Mouse (Mus musculus) gastrocnemius, adult 18-20 months (tissue): Measurements from ENCODE around the gene Ralgapb. TPM values are rescaled to one million over a fixed set of nuclear protein-coding genes. Genes with fewer than 3 reads are reported as not detected.

ENCODE experiments used
- DNase-seq: peaks from one replicate; pipeline ENCODE4 v3.0.0; 2021; ENCODE audit warnings: low spot score
- long read RNA-seq, 2 experiments: library from polyadenylated mRNA; stranded (forward); transcript quantifications; one replicate each; pipeline ENCODE4 v2.0.0; 2021
- total RNA-seq, 2 experiments: library from RNA; stranded (reverse); gene quantifications; 2 replicates each; pipeline ENCODE4 v1.2.3; 2021

Gene Ralgapb
- total RNA-seq: 10 to 100 TPM; 31.3 to 34.4 TPM
- long read RNA-seq, experiment 1, full-length matches to known transcripts: 4 of 11 reads
- long read RNA-seq, experiment 1, partial matches to known transcripts: 1 of 11 reads
- long read RNA-seq, experiment 1, other reads (novel, unspliced or antisense): 6 of 11 reads
- long read RNA-seq, experiment 2, full-length matches to known transcripts: 3 of 12 reads
- long read RNA-seq, experiment 2, partial matches to known transcripts: 2 of 12 reads
- long read RNA-seq, experiment 2, other reads (novel, unspliced or antisense): 7 of 12 reads

GRCm38 (mm10) chr2:158409595-158410021 lies at the start of gene Ralgapb:
Gene Ralgapb (plus strand): TSS chr2:158409848.
- DNase-seq: peak; percentile 99

GRCm38 (mm10) chr2:158360873-158361677 lies 48.6 kb upstream of the Ralgapb start:
- DNase-seq: peak; percentile 78

GRCm38 (mm10) chr2:158361678-158362320 lies 47.8 kb upstream of the Ralgapb start:
- peak; percentile 17 for DNase-seq

- DNase-seq: no peak
Measured at GRCm38 (mm10) chr2:158364175-158364574, 45.5 kb upstream of the Ralgapb start.

GRCm38 (mm10) chr2:158365099-158365850 lies 44.4 kb upstream of the Ralgapb start:
- DNase-seq: no peak

GRCm38 (mm10) chr2:158367654-158368053 lies 42.0 kb upstream of the Ralgapb start:
- no peak for DNase-seq

- no peak for DNase-seq
Measured at GRCm38 (mm10) chr2:158368313-158368712, 41.3 kb upstream of the Ralgapb start.

GRCm38 (mm10) chr2:158369474-158370172 lies 40.0 kb upstream of the Ralgapb start:
- DNase-seq: no peak

GRCm38 (mm10) chr2:158370173-158370550 lies 39.5 kb upstream of the Ralgapb start:
- peak; percentile 10 for DNase-seq

GRCm38 (mm10) chr2:158373061-158373460 lies 36.6 kb upstream of the Ralgapb start:
- DNase-seq: no peak

GRCm38 (mm10) chr2:158373516-158373915 lies 36.1 kb upstream of the Ralgapb start:
- no peak for DNase-seq

- no peak for DNase-seq
Measured at GRCm38 (mm10) chr2:158375443-158376122, 34.1 kb upstream of the Ralgapb start, which contains the start of gene Snhg11. Gene Snhg11 (plus strand): TSS chr2:158375638.

- no peak for DNase-seq
Measured at GRCm38 (mm10) chr2:158376123-158376687, 33.4 kb upstream of the Ralgapb start.

- DNase-seq: no peak
Measured at GRCm38 (mm10) chr2:158376798-158377197, 32.9 kb upstream of the Ralgapb start.

- DNase-seq: no peak
Measured at GRCm38 (mm10) chr2:158377811-158378210, 31.8 kb upstream of the Ralgapb start.

- DNase-seq: peak; percentile 55
Measured at GRCm38 (mm10) chr2:158379354-158380078, 30.1 kb upstream of the Ralgapb start.

GRCm38 (mm10) chr2:158386072-158386471 lies 23.6 kb upstream of the Ralgapb start:
- DNase-seq: no peak

GRCm38 (mm10) chr2:158389421-158389820 lies 20.2 kb upstream of the Ralgapb start:
- no peak for DNase-seq

- DNase-seq: no peak
Measured at GRCm38 (mm10) chr2:158396369-158396768, 13.3 kb upstream of the Ralgapb start.
